Mouse (Mus musculus) granulocyte monocyte progenitor cell, adult 5-6 weeks (primary cell): ENCODE data around the gene Fgfr2. TPM values are rescaled to one million over a fixed set of nuclear protein-coding genes. Genes with fewer than 3 reads are reported as not detected.

Source experiments
- ATAC-seq: replicated peaks from 2 replicates; pipeline ENCODE4 v1.8.0; 2016; ENCODE audit warnings: mild to moderate bottlenecking, moderate TSS enrichment, inconsistent platforms; ENCODE audit not compliant: poor library complexity, severe bottlenecking
- total RNA-seq, 2 experiments: library from RNA; stranded (forward) in 1 of 2; stranded (reverse) in 1 of 2; fragments of 200-712, 200-1000 nt in 1 of 2; fragments of >200 nt in 1 of 2; fragmentation: Nextera tagmentation in 1 of 2; gene quantifications; 2 replicates each; pipeline ENCODE4 v1.2.3; 2014 to 2017

Fgfr2 gene
- total RNA-seq, 2 experiments from 2014 or later = not detected

DNA sequence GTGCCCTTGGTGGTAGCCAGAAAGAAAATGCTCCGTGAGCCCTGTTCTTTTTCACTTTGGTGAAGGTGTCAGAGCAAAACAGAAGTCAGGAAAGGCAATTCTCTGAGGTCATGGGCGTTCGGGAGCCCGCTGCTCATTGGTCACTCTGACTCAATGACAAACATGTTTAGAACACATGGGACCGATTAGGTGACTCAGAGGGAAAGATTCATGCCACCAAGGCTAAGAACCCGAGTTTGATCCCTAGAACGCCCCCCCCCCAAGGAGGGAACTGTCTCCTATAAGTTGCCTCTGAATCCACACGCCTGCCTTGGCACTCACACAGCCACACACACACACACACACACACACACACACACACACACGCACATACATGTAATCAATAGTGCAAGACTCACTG, 2329.5 kb downstream of the Fgfr2 start:
- ATAC-seq = no peak

DNA sequence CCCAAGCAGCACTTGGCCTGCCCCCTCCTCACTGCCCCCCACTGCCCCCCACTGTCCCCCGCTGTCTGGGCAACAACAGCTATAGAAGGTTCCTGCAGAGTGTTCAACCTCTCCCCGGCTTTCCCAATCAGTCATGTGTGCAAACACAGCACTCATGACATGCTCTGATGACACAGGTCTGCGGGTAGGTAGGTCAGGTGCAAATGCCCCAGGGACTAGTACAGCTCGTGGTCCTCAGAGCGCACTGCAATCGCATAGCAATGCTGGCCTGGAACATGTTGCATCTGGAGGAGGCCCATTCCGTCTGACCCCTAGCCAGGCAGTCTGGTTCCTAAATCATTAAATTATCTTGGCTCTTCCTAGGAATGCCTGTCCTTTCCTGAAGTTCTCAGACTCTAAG, 2333.7 kb downstream of the Fgfr2 start:
- no peak for ATAC-seq

DNA sequence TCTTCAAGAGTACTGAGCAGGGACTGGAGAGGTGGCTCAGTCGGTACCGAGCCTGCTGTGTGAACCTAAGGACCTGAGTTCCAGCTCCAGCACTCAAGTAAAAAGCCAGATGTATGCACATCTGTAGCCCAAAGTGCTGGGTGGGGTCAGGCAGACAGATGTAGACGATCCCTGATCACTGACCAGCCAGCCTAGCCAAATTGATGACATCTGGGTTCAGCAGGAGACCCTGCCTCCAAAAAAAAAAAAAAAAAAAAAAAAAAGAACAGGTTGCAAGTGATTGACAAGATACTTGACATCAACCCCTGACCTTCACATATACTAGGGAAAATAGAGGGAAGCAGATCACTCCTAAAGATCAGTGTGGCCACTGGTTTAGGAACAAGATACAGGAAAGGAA, 2334.2 kb downstream of the Fgfr2 start:
- ATAC-seq = no peak

DNA sequence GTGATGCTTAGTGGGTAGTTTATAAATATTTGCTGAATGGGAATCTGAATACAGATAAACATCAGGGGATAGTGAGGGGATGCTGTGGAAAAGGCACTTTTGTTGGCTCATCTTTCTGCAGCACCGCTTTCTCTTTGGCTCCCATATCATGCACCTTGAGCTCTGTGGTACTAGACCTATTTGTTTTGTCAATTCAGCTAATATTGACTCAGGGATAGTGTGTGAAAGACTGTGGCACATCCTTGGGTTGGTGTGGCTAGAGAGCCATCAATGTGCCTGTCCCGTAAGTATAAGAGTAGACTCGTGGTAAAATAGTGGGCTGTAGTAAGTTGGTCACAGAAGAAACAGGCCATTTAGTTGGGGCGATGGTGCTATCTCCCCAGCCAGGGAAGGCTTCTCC, 2335.6 kb downstream of the Fgfr2 start:
- ATAC-seq = no peak

DNA sequence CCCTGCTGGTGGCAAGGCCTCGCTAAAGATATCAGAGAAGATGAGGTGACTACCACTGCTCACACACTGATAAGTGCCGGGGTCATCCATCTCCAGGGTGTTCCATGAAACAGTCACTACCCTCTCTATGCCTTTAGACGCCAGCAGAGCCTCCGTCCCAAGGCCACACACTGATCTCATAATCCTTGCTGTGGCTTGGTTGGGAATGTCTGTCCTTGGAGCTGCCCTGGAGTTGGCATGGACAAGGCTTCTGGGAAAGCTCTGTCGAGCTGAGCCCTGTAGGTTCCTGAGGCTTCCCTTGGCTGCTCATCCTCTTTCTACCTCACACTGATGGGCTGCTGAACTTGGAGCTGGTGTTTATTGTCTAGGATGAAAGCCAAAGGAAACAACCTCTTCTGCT, 2336.4 kb downstream of the Fgfr2 start:
- no peak for ATAC-seq

DNA sequence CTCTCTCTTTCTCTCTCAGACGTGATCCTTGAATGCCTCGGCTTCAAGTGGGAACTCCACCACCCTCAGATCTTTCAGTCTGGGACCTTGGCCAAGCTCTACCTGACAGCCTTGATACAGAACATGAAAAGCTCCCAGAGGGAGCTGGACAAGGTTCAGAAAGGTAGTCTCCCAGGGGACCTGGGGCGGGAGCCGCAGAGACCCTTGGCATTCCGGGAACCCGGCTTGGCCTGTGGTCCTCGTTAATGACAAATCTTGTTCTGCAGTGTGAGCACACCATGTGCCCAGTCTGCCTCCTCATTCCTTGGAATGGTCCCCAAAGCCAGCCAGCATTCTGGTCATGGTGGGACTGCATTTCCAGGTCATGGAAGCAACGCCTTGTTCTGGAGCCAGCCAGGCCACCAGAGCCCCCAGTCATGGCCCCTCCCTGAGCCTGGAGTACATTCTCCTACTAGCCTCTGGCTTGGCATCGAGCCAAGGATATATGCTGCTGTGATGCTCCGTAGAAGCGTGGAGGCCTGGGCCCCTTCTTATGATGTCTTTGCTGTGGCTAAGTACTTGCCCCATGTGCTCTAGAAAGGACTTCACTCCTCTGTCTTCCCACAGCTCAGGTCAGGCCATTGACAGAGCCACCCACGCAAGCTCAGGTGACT, 2337.1 kb downstream of the Fgfr2 start:
- ATAC-seq = no peak

DNA sequence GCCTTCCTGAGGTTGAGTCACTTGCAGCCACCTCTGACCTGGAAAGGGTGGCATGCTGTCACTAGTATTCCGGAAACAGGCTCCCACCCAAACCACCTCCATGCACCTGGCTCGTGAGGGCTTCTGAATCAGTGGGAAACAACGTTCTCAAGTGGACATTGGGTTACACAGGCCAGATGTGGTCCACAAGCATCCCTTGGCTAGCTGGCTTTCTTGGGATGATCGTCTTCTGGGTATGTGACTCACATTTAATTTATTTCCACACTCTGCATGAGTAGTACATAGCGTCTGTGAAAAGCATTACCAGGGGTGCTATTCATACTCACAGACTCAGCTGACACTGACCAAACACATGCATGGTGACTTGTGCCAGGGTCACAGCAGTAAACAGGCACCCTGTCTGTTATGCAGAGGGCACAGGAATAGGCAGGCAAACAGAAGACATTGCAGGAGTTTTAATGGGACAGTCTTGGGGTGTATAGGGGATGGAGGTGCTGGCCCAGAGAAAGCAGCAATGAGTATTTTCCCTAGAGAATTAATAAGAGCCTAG, 2340.6 kb downstream of the Fgfr2 start:
- no peak for ATAC-seq

DNA sequence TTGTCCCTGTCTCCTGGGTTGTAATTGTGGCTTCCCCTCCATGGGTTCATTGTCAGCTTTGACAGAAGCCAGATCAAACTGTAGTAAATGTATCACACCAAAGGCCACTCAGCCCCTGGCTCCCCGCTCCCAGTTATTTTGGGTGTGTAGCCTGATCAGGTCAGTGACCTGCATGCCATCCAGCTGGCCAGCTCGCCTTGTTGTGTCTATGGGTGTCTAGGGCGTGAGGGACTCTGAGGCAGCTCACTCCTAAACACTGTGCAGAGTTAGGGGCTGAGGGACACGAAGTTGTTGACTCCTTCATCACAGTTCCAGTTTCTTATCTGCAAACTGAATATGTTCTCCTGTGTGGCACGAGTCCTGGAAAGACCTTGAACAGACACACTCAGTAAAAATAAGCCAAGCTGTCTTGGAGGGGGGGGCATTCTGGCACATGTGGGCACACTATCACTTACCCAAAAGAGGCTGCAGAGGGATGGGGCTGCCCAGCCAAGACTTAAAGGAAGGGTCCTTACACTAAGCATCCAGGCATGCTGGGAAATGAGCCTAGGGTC, 2342.2 kb downstream of the Fgfr2 start:
- ATAC-seq = no peak

DNA sequence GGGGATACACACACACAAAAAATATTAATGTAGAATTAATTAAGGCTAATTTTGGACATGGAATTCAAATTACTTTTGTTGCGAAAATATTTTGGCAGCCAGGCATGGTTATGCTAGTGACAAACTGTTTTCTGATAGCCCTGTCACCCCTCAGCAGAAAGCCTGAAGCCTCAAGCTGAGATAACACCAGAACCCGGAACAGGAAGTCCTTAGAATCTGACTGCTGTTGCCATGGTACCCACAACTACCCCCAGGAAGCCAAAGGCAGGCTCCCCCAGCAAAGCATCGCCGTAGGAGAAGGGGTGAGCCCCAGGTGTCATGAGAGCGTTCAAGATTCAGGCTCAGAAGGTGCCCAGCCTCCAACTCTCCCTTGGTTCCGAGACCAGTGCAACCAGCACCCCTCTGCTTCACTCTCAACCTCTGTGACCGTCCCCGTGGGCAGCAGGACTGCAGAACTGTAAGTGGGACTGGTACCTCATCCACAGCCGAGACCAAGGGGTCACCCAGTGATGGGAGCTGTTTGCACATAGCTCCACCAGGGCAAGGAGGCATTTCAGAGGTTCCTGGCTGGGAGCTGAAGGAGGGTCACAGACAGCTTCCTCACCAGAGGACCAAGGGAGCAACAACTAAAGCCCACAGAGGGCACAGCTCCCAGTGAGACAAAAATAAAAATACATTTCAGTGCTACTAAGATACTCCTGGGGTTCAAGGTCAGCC, 2349.1 kb downstream of the Fgfr2 start, which contains the start of gene Btbd16:
Gene Btbd16, plus strand, starts transcription at position 156 of the 717 bp plus-strand sequence.
- ATAC-seq = peak; percentile 57

DNA sequence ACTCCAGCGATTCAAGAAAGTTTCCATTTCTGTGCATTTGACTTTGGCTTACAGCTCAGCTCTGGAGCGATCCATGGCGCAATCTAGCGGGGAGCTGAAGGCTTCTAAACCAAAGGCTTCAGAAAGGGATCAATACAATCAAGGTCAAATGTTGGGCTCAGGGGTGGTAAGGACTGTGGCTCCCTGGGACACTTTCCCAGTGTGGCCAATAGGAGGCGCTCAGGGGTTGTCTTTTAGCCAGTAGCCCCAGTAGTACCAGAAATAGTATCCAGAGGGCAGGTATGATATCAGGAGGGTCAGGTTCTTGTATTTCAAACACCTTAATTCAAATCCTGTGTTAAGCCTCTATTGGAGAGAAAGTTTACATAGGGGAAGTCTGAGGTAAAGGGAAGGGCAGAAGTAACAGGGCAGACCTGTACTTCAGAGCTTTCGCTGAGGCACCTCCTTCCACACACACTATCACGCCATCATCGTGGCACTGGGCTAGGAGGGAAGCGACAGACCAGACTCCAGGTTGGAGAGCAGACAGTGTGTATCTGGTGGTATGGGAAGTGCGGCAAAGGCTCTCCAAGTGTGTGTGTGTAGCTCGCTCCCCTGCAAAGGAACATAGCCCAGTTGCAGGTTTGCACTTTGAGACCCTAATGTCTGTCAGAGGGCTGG, 2349.8 kb downstream of the Fgfr2 start:
- peak; percentile 68 for ATAC-seq

DNA sequence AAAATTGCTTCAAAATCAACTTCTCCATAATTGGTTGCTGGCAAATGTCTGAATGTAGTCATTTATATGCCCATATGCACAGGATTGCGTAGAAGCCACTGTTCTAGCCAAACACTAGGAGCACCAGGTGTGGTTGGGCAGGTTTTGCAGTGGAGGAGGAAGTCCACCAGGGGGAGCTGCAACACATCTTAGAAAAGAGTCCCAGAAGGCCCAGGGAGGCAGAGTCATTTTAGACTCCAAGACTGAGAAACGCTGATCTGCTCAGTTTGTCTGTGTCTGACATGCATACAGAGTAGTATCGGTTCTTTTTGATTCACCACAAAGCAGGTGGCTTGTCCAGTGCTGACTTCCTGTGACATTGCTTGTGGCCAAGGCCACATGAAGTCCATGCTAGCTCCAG, 2352.4 kb downstream of the Fgfr2 start:
- ATAC-seq = peak; percentile 79

DNA sequence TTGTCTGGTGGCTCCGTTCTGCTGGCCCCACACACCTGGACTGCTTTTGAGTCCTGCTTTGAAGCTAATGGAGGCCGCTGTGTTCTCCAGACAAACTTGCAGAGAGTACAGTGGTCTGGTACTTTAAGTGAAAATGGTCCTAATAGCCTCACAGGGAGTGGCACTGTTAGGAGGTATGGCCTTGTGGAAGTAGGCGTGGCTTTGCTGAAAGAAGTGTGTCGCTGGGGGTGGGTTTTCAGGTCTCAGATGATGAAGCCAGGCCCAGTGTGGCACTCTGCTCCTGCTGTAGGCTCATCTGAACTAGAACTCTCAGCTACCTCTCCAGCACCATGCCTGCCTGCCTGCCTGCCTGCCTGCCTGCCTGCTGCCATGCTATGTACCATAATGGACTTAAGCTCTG, 2355.0 kb downstream of the Fgfr2 start:
- no peak for ATAC-seq

DNA sequence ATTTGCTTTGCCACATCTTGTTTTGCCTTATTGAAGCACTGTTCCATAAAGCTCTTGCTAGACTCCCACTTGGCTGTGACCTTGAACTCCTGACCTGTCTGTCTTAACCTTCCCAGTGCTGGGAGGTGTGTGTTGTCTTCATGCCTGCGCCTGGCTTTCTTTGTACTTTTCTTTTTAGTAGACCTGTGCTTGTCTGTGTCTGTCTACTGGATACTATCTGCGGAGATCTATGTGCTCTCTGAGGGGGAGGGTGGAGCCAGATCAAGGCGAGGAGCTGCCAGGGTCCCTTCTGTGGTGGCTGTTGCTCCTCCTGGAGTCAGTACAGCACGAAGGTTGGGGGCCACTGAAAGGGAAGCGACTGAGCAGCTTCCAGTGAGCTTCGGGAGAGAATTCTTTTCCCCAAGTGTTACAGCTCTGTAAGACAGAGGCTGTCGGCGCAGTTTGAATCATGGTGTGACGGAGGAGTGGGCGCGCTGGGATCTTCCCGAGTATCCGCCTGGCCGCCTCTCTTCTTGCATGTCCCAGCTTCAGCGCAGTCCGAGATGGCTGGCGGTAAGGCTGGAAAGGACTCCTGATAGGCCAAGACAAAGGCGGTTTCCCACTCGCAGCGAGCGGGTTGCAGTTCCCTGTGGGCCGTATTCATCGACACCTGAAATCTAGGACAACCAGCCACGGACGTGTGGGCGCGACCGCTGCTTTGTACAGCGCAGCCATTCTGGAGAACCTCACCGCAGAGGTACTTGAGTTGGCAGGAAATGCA, 2356.6 kb downstream of the Fgfr2 start:
- ATAC-seq = no peak

- no peak for ATAC-seq
Measured at GRCm38 (mm10) chr7:130764160-130764559, 2359.0 kb downstream of the Fgfr2 start.

GRCm38 (mm10) chr7:130762071-130762897, 2360.9 kb downstream of the Fgfr2 start:
- peak; percentile 83 for ATAC-seq

GRCm38 (mm10) chr7:130757326-130757865, 2365.8 kb downstream of the Fgfr2 start:
- no peak for ATAC-seq

- ATAC-seq = no peak
Measured at GRCm38 (mm10) chr7:130756343-130756835, 2366.8 kb downstream of the Fgfr2 start.

DNA sequence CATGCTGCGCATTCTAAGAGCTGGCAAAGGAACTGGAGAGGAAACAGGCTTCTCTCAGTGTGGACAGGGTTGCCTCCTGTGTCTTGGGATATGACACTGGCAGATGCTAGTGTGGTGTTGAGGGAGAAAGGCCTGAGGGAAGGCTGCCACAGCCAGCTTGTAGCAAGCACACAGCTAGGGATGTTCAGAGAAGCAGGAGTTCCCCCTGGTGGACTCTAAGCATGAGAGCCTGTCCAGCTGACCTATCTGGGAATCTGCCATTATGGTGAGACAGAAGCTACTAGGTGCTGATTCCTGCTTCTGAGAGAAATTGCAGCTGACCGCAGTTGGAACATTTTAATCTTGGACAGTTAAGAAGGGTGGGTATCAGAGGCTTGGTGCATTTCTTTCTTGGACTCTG, 2368.4 kb downstream of the Fgfr2 start:
- peak; percentile 18; the same call in 1 of the 2 replicates for ATAC-seq

DNA sequence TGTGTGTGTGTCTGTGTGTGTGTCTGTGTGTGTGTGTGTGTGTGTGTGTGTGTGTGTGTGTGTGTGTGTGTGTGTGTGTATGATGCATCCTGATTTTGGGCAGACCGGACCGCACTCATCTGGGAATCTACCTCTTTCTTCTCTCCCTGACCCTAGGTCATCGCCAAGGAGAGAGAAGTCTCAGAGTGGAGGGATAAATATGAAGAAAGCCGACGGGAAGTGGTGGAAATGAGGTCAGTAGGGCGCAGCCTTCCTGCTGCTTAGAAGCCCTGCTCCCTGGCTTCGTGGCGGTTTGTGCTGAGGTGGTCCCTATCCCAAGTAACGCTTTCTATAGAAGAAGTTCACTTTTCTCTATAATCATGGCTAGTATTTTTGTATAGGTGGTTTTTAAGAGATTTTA, 2371.5 kb downstream of the Fgfr2 start:
- no peak for ATAC-seq
